Mouse (Mus musculus) c-Kit-positive CD71-positive TER-119-negative erythroid progenitor cells, embryonic 14.5 days (primary cell): Measurements from ENCODE around the gene Hypk.
"Not testable (repeated sequence)": the region's sequence is repeated elsewhere in the genome, so short reads cannot be mapped to it uniquely, and the experiment has no call there.

Experiments
- DNase-seq: peaks from one replicate; pipeline ENCODE4 v3.0.0-alpha.2; 2013; ENCODE audit warnings: low read depth

The Hypk gene

GRCm38 (mm10) chr2:121448136-121448535 lies 5.0 kb upstream of the Hypk start:
- peak; percentile 29 for DNase-seq

GRCm38 (mm10) chr2:121448739-121449535 lies 4.2 kb upstream of the Hypk start, which contains the start of gene Serf2:
Serf2 (plus strand) TSS chr2:121449195.
- peak; percentile 98 for DNase-seq

- no peak for DNase-seq
These were observed 3.5 kb upstream of the Hypk start for GRCm38 (mm10) chr2:121449545-121450011.

GRCm38 (mm10) chr2:121450093-121450492 lies 3.0 kb upstream of the Hypk start:
- no peak for DNase-seq

GRCm38 (mm10) chr2:121452361-121452760 lies 729 bp upstream of the Hypk start:
- DNase-seq: no peak

- no peak for DNase-seq
These were observed 827 bp downstream of the Hypk start for GRCm38 (mm10) chr2:121453917-121454316.

GRCm38 (mm10) chr2:121455534-121455933 lies 2.4 kb downstream of the Hypk start:
- no peak for DNase-seq

GRCm38 (mm10) chr2:121456692-121457642 lies 3.9 kb downstream of the Hypk start, which contains the start of gene Serinc4:
Serinc4 (minus strand) TSS chr2:121456781.
- peak; percentile 90 for DNase-seq

GRCm38 (mm10) chr2:121460071-121460470 lies 7.0 kb downstream of the Hypk start:
- no peak for DNase-seq

- DNase-seq: not testable (repeated sequence)
These were observed 15.9 kb downstream of the Hypk start for GRCm38 (mm10) chr2:121468982-121469381.

GRCm38 (mm10) chr2:121472783-121473182 lies 19.7 kb downstream of the Hypk start:
- not testable (repeated sequence) for DNase-seq

- peak; percentile 85 for DNase-seq
These were observed 20.4 kb downstream of the Hypk start, which contains the start of gene Mfap1b for GRCm38 (mm10) chr2:121473301-121474179. Mfap1b (minus strand) TSS chr2:121474067.

GRCm38 (mm10) chr2:121474180-121474535 lies 21.1 kb downstream of the Hypk start:
- no peak for DNase-seq

- not testable (repeated sequence) for DNase-seq
These were observed 22.2 kb downstream of the Hypk start for GRCm38 (mm10) chr2:121475306-121475705.

- no peak for DNase-seq
These were observed 24.6 kb downstream of the Hypk start for GRCm38 (mm10) chr2:121477491-121478266.

- no peak for DNase-seq
These were observed 27.4 kb downstream of the Hypk start for GRCm38 (mm10) chr2:121480498-121480897.

GRCm38 (mm10) chr2:121480916-121481315 lies 27.8 kb downstream of the Hypk start:
- not testable (repeated sequence) for DNase-seq

- no peak for DNase-seq
These were observed 30.5 kb downstream of the Hypk start for GRCm38 (mm10) chr2:121483576-121483975.

GRCm38 (mm10) chr2:121484403-121484802 lies 31.3 kb downstream of the Hypk start:
- DNase-seq: not testable (repeated sequence)

- DNase-seq: not testable (repeated sequence)
These were observed 48.5 kb downstream of the Hypk start for GRCm38 (mm10) chr2:121501550-121501949.
